Mouse (Mus musculus): ENCODE results near the gene Ran. TPM values are rescaled to one million over a fixed set of nuclear protein-coding genes. Genes with fewer than 3 reads are reported as not detected.
A peak's percentile ranks its signal among the peaks of the same experiment; 100 is the strongest.

Ran gene
- total and polyA plus RNA-seq, 3 experiments = 44.4 to 99.2 (median 88.2) TPM

DNA sequence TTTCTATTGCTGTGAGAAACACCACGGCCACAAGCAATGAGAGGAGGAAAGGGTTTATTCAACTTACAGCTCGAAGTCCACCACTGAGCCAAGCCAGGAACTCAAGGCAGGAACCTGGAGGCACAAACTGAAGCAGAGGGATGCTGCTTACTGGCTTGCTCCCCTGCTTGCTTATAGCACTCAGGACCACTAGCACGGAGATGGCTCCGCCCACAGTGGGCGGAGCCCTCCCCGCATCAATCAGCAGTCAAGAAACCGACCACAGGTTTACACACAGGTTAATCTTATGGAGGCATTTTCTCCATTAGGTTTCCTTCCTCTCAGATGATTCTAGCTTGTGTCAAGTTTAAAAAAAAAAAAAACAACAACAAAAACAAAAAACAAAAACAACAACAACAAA lies 39.0 kb upstream of the Ran start:
- no peak for DNase-seq
- H3K4me1 ChIP-seq (ENCODE audit: control insufficient read depth, insufficient read depth, low read length) = no peaks in the 10 kb centered on the region; the same call in 1 of the 2 replicates
- H3K36me3 ChIP-seq (ENCODE audit: control insufficient read depth, insufficient read depth, low read length) = no peaks in the 10 kb centered on the region
- 70% methylated on average over 7 of the region's 7 CpGs for WGBS
- H3K4me3 ChIP-seq = no peak overlapping the region
- H3K9ac ChIP-seq (ENCODE audit: low read depth, low read length) = no peak overlapping the region
- TF ChIP-seq EP300 (IDR thresholded peaks at IDR 0.05; ENCODE audit: insufficient read depth, low read depth, low read length) (no peak), CTCF (IDR thresholded peaks at IDR 0.05) (no peak), POLR2A (IDR thresholded peaks at IDR 0.05; ENCODE audit: insufficient read depth, low read depth, low read length) (no peak)
- H3K27me3 ChIP-seq (ENCODE audit: control insufficient read depth, insufficient read depth, low read length) = no peaks in the 10 kb centered on the region
- H3K79me2 ChIP-seq (replicated peaks; ENCODE audit: control insufficient read depth, insufficient read depth, low read length) = no peaks in the 10 kb centered on the region
- no peak overlapping the region for H3K27ac ChIP-seq
- intact Hi-C loops (cut with DNase I) = no loop called here

DNA sequence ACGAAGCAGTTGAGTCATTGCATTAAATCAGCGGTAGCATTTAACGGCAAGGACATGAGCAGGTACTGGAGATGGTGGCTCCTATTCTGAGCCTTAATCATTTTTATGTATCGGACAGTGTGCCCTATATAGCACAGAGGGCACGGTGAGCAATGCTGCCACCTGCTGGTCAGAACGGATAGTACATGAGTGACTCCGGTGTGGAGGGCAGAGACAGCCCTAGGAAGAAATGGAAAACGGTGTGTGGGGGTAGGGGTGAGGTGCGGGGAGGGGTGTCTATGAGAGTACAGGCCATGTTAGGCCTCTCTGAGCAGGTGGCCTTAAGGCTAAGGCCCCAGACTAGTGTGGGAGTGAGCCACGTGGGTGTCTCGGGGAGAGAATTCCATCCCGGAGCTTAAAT lies 38.3 kb upstream of the Ran start:
- intact Hi-C loops (cut with DNase I) = no loop called here
- TF ChIP-seq EP300 (IDR thresholded peaks at IDR 0.05; ENCODE audit: insufficient read depth, low read depth, low read length) (no peak), CTCF (IDR thresholded peaks at IDR 0.05) (peak; percentile 81)

DNA sequence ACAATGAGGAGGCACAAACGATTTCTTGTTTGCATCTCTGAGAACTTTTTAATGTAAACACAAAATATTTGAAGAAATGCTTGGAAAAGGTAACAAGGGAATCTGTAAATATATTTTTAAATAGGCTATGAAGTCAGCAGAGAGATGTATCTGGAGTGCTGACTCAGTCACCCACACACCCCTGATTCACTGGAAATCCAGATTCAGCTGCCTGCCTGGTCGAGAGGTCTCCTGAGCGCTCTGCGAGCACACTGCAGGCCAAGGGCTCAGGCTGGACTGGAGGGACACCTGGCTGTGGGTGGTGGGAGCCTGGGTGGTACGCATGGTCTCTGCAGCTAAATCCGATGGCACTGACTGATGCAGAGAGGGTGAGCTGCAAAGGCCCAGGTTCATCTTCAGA lies 35.3 kb upstream of the Ran start:
- Histone ChIP-seq H3K36me3 (ENCODE audit: control insufficient read depth, insufficient read depth, low read length) (no peaks in the 10 kb centered on the region), H3K4me1 (ENCODE audit: control insufficient read depth, insufficient read depth, low read length) (no peaks in the 10 kb centered on the region; the same call in 1 of the 2 replicates), H3K9ac (ENCODE audit: low read depth, low read length) (no peak overlapping the region), H3K27ac (no peak overlapping the region), H3K27me3 (ENCODE audit: control insufficient read depth, insufficient read depth, low read length) (no peaks in the 10 kb centered on the region), H3K79me2 (replicated peaks; ENCODE audit: control insufficient read depth, insufficient read depth, low read length) (no peaks in the 10 kb centered on the region), H3K4me3 (no peak overlapping the region)
- 94% methylated on average over 6 of the region's 6 CpGs for WGBS
- no peak for DNase-seq
- intact Hi-C loops (cut with DNase I) = no loop called here
- TF ChIP-seq POLR2A (IDR thresholded peaks at IDR 0.05; ENCODE audit: insufficient read depth, low read depth, low read length) = no peak
- no peak for TF ChIP-seq EP300 (IDR thresholded peaks at IDR 0.05; ENCODE audit: insufficient read depth, low read depth, low read length)
- TF ChIP-seq CTCF (IDR thresholded peaks at IDR 0.05) = no peak

More for the DNA sequence above, 38.3 kb upstream of the Ran start:
- Histone ChIP-seq H3K36me3 (ENCODE audit: control insufficient read depth, insufficient read depth, low read length) (no peaks in the 10 kb centered on the region), H3K27me3 (ENCODE audit: control insufficient read depth, insufficient read depth, low read length) (no peaks in the 10 kb centered on the region), H3K4me3 (no peak overlapping the region), H3K4me1 (ENCODE audit: control insufficient read depth, insufficient read depth, low read length) (no peaks in the 10 kb centered on the region; the same call in 1 of the 2 replicates), H3K27ac (no peak overlapping the region), H3K79me2 (replicated peaks; ENCODE audit: control insufficient read depth, insufficient read depth, low read length) (no peaks in the 10 kb centered on the region), H3K9ac (ENCODE audit: low read depth, low read length) (no peak overlapping the region)
- 27% methylated on average over 12 of the region's 12 CpGs for WGBS
- peak; percentile 36 to 80 for DNase-seq

DNA sequence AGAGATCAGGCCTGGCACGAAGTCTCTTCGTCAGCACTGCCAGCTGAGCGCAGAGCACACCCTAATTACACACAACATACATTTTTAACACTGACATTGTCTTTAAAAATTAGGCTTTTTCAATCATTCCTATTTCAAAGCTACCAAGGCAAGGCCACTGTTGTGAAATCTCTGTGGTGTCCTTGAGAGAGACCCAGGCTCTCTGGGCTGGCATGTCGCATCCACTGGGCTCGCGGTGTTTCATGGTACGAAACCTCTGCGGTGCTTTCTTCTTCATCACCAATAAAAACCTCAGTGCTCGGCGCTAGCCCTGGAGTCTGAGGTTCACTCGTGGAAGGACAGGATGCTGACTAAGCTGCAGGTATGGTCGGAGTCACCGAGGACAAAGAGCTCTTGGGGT lies 33.9 kb upstream of the Ran start:
- H3K4me3 ChIP-seq = no peak overlapping the region
- no peak overlapping the region for H3K27ac ChIP-seq
- no peak for DNase-seq
- intact Hi-C loops (cut with DNase I) = no loop called here
- H3K36me3 ChIP-seq (ENCODE audit: control insufficient read depth, insufficient read depth, low read length) = no peaks in the 10 kb centered on the region
- WGBS = 96% methylated on average over 13 of the region's 13 CpGs
- H3K4me1 ChIP-seq (ENCODE audit: control insufficient read depth, insufficient read depth, low read length) = no peaks in the 10 kb centered on the region; the same call in 1 of the 2 replicates
- no peak overlapping the region for H3K9ac ChIP-seq (ENCODE audit: low read depth, low read length)
- H3K27me3 ChIP-seq (ENCODE audit: control insufficient read depth, insufficient read depth, low read length) = no peaks in the 10 kb centered on the region
- no peak for TF ChIP-seq POLR2A (IDR thresholded peaks at IDR 0.05; ENCODE audit: insufficient read depth, low read depth, low read length)
- TF ChIP-seq EP300 (IDR thresholded peaks at IDR 0.05; ENCODE audit: insufficient read depth, low read depth, low read length) = no peak
- TF ChIP-seq CTCF (IDR thresholded peaks at IDR 0.05) = no peak
- H3K79me2 ChIP-seq (replicated peaks; ENCODE audit: control insufficient read depth, insufficient read depth, low read length) = no peaks in the 10 kb centered on the region

- TF ChIP-seq EP300 (IDR thresholded peaks at IDR 0.05; ENCODE audit: insufficient read depth, low read depth, low read length) (no peak), CTCF (IDR thresholded peaks at IDR 0.05) (no peak), POLR2A (IDR thresholded peaks at IDR 0.05; ENCODE audit: insufficient read depth, low read depth, low read length) (no peak)
- intact Hi-C loops (cut with DNase I) = no loop called here
- 90% methylated on average over 19 of the region's 19 CpGs for WGBS
- Histone ChIP-seq H3K9ac (ENCODE audit: low read depth, low read length) (no peak overlapping the region), H3K4me3 (no peak overlapping the region), H3K4me1 (ENCODE audit: control insufficient read depth, insufficient read depth, low read length) (no peaks in the 10 kb centered on the region), H3K36me3 (ENCODE audit: control insufficient read depth, insufficient read depth, low read length) (no peaks in the 10 kb centered on the region), H3K79me2 (replicated peaks; ENCODE audit: control insufficient read depth, insufficient read depth, low read length) (no peaks in the 10 kb centered on the region), H3K27me3 (ENCODE audit: control insufficient read depth, insufficient read depth, low read length) (no peaks in the 10 kb centered on the region), H3K27ac (no peak overlapping the region)
- DNase-seq = no peak
Measured at GRCm38 (mm10) chr5:128987141-128987954, 32.5 kb upstream of the Ran start.

- WGBS = 35% methylated on average over 8 of the region's 8 CpGs
- intact Hi-C loops (cut with DNase I) = no loop called here
- H3K27me3 ChIP-seq (ENCODE audit: control insufficient read depth, insufficient read depth, low read length) = no peaks in the 10 kb centered on the region
- TF ChIP-seq POLR2A (IDR thresholded peaks at IDR 0.05; ENCODE audit: insufficient read depth, low read depth, low read length) (no peak), CTCF (IDR thresholded peaks at IDR 0.05) (no peak), EP300 (IDR thresholded peaks at IDR 0.05; ENCODE audit: insufficient read depth, low read depth, low read length) (no peak)
- peak; percentile 46 for DNase-seq
- no peak overlapping the region for H3K9ac ChIP-seq (ENCODE audit: low read depth, low read length)
- no peaks in the 10 kb centered on the region for H3K36me3 ChIP-seq (ENCODE audit: control insufficient read depth, insufficient read depth, low read length)
- no peak overlapping the region for H3K27ac ChIP-seq
- peaks cover 12% of the 10 kb centered on the region for H3K4me1 ChIP-seq (ENCODE audit: control insufficient read depth, insufficient read depth, low read length)
- no peaks in the 10 kb centered on the region for H3K79me2 ChIP-seq (replicated peaks; ENCODE audit: control insufficient read depth, insufficient read depth, low read length)
- no peak overlapping the region for H3K4me3 ChIP-seq
Measured at GRCm38 (mm10) chr5:129000706-129001468, 19.0 kb upstream of the Ran start.
